Mouse (Mus musculus) megakaryocyte, adult 5-6 weeks (primary cell): ENCODE measurements around the gene Wdr27. TPM values are rescaled to one million over a fixed set of nuclear protein-coding genes. Genes with fewer than 3 reads are reported as not detected.
A peak's percentile ranks its signal among the peaks of the same experiment; 100 is the strongest.
"Not testable (repeated sequence)": the region's sequence is repeated elsewhere in the genome, so short reads cannot be mapped to it uniquely, and the experiment has no call there.

Source experiments
- ATAC-seq: 2 replicates; pipeline ENCODE4 v1.8.0; 2016; ENCODE audit warnings: mild to moderate bottlenecking, inconsistent platforms; ENCODE audit not compliant: poor library complexity, severe bottlenecking
- total RNA-seq, 2 experiments: library from RNA; stranded (forward) in 1 of 2; stranded (reverse) in 1 of 2; fragments of 153-499, 151-499 nt in 1 of 2; fragments of 221-1000, 200-1000 nt in 1 of 2; gene quantifications; 2 replicates each; pipeline versions ENCODE4 v1.2.3 to v1.2.4; 2015 to 2017

The Wdr27 gene
- total RNA-seq (2015) (not detected in 2 replicates), total RNA-seq (2017) (not detected in 2 replicates)

DNA sequence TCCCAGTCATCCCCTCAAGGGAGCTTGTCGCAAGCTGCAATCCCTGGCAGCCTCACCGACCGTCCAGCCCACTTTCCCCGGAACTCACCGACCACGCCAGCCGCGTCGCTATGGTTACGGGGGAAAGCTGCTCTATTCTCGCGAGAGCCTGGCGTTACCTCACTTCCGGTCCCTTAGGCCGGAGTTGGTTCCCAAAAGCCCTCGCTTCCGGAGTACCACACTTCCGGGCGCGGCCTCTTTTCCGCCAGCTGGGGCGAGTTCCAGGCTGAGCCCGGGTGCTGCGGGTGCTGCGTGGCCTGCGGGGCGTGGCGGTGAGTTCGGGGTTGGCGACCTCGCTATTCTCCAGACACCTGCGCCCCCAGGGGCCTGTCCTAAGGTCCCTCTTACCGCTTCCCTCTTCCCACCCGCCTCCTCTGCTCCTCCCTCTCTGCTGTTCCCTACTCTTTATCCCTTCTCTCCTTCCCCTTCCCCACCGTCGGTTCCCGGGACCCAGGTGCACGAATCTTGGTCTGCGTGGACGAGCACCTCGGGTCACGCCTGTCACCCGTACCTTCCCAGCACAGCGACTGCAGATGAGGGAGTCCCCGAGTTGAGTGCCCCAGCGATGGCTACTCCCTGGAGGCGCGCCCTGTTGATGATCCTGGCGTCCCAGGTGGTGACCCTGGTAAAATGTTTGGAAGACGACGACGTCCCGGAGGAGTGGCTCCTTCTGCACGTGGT is at the start of gene Wdr27, which contains the start of gene 1600012H06Rik:
Gene Wdr27 (minus strand): TSS at position 150 of the 720 bp plus-strand sequence.
Gene 1600012H06Rik (plus strand): TSS at position 176 of the 720 bp plus-strand sequence.
- ATAC-seq, result peak; percentile 99

GRCm38 (mm10) chr17:14992522-14993138 is 49.7 kb upstream of the Wdr27 start:
- ATAC-seq, result peak; percentile 34

- peak; percentile 61 for ATAC-seq
Observed at GRCm38 (mm10) chr17:14990116-14990702, 47.3 kb upstream of the Wdr27 start.

DNA sequence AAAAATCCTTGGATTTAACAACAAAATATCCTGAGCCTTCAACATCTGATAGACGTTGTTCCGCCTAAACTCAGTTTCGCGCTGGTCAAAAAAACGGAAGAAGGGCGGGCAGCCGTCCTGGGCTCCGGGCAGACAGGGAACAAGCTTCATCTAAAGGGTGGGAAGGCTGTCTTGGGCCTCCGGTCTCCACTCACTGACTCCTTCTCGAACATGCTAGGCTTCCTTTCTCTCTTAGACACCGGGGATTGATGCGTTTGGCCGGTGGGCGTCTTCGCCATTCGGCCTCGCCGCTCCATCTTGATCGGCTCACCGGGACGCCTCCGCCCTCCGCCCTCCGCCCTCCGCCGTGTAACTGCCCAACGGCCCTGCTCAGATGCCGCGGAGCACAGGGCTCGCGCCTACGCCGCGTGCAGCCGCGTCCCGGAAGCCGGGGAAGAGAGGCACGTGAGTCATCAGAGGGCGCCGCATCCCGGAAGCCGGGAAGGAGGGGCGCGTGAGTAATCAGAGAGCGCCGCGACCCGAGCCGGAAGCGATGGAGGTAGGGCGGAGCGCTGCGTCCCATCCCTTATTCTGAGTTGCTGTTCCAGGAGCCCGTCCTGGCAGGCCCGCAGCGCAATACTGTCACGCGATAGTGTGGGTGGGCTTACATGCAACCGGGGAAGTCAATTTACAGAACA is 35.5 kb upstream of the Wdr27 start, which contains the start of the genes 9030025P20Rik and Gm3417:
Gene 9030025P20Rik (plus strand): TSS at position 107 of the 677 bp plus-strand sequence.
Gene Gm3417 (minus strand): TSS at position 429 of the 677 bp plus-strand sequence.
- ATAC-seq, result peak; percentile 95

DNA sequence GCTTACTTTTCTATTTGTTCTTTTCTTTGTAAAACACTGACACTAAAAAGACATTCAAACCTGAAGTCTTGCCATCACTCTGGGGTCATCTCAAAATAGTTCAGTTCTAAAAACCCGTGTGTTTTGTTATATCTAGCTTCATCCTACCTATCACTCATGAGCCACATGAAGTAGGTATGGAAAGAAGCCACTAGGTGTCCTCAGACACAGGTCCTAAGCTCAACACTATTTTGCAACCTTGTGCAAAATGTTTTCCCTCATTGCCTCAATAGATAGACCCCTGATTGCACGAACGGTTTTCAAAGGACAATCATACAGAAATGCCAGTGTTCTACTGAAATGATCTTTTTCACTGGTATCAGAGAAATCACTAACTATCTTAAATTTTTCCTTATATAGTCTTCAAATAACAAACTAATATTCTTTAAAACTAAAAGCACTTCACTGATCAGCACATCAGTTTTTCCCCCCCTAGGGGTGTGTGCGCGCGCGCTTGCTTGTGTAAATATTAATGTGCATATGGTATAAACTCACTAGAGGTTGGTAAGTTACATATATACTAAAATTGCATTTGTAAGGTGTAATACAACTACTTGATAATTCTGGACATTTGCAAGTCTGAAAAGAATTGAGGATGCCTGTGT is 34.9 kb upstream of the Wdr27 start:
- peak; percentile 70 for ATAC-seq

DNA sequence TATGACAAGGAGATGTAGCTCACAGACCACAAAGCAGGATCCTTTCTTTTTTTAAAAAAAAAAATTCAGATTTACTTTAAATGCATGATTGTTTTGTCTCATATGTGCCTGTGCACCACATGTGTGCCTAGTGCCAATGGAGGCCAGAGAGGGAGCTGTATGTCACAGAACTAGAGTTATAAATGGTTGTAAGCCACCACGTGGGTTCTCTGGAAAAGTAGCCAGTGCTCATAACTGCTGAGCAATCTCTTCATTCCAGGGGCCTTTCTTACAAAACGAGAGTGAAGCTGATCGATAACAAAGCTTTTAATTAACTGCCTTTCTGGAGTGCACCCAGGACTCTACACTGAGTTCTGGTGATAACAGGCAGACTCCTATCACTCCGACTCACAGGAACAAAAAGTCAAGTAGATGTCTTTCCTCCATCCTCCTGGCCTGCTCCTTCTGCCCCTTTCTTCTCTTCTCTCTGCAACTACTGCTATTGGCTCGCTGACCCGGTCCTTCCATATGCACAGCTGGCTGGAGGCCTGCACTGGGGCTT is 25.5 kb upstream of the Wdr27 start:
- ATAC-seq, result 0 out of 2 replicates have a peak, but pooled peaks have one; percentile 23

- peak; percentile 71 for ATAC-seq
Observed at GRCm38 (mm10) chr17:14961557-14962154, 18.7 kb upstream of the Wdr27 start.

- ATAC-seq, result peak; percentile 59
Observed at GRCm38 (mm10) chr17:14960951-14961556, 18.1 kb upstream of the Wdr27 start, which contains the start of gene Phf10. TSS of gene Phf10 (minus strand) at chr17:14961273.

- ATAC-seq, result peak; percentile 16; the same call in 1 of the 2 replicates
Observed at GRCm38 (mm10) chr17:14960520-14960919, 17.6 kb upstream of the Wdr27 start.

DNA sequence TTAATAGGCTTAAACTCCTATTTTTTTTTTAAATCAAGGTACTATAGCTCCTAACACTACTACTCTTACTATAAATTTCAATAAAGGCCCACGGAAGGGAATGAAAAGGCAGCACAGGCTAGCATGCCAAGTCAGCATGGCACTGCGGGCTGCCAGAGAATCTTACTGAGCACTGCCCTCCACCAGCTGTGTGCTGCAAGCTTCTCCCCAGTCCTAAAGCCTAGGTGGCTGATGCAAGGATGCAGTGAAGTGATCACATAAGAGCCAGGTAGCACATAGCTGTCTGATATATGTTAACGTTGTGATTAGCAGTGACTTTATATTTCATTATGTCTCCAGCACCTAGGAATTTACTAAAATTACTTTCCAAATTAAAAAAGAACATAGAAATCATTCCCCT is 17.0 kb upstream of the Wdr27 start:
- no peak for ATAC-seq

- ATAC-seq, result no peak
Observed at GRCm38 (mm10) chr17:14958686-14959327, 15.8 kb upstream of the Wdr27 start.

- peak; percentile 91 for ATAC-seq
Observed at GRCm38 (mm10) chr17:14953452-14953851, 10.5 kb upstream of the Wdr27 start.

GRCm38 (mm10) chr17:14949161-14949827 is 6.3 kb upstream of the Wdr27 start:
- no peak for ATAC-seq

DNA sequence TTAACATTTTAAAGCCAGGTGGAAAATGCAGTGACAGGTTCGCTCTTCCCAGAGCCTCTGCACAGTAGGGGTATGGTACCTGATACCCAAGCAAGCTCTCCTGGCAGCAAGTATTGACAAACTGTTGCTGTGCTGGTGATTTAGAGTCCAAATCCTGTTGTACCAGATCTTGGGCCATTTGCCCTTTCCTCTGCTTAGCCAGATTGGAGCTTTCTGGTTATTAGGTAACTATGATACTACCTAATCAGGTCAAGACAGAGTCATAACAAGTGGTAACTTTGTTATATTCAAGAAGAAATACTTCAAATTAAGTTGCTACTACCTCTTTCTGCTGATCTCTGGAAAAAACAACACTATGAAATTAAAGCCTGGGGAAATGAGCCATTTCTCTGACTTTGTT is 1.6 kb upstream of the Wdr27 start:
- no peak for ATAC-seq

DNA sequence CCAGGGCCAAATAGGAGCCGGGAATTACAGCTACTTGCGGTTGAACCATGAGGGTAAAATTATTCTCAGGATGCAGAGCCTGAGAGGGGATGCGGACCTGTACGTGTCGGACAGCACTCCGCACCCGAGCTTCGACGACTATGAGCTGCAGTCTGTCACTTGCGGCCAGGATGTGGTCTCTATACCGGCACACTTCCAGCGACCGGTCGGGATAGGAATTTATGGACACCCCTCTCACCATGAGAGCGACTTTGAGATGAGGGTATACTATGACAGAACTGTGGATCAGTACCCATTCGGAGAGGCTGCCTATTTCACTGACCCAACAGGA is 736 bp upstream of the Wdr27 start:
- ATAC-seq, result peak; percentile 13; the same call in 1 of the 2 replicates

- ATAC-seq, result not testable (repeated sequence)
Observed at GRCm38 (mm10) chr17:14942181-14942580, 777 bp downstream of the Wdr27 start.

DNA sequence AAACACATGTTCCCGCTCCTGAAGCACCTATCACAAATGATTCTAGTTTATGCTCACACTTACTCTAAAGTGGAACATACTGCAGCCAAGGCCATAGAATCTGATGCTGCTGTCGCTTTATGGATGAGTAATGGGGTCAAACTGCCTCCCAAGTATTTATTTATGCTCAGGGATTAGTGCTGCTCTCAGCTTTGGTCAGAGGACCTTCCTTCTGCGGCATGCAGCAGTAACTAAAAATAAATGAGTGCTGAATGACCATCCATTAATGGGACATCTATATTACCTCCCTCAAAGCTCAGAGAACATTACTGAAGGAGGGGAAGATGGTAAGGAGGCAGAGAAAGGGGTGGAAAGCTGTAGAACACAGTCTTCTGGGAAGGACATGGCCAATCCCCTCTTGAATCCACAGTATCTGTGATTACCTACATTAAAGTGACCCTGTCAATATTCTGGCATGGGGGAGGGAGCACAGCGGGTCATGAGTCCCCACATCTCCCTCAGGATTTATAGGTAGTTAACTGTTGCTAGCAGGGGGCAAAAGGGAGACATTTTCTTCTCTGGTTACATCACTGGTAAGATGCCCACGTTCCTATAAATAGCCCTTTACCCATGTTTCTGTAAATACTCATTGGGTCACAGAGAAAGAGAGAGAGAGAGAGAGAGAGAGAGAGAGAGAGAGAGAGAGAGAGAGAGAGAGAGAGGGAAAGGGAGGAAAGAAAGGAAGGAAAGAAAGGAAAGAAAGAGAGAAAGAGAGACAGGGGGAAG is 6.9 kb downstream of the Wdr27 start:
- no peak for ATAC-seq

- ATAC-seq, result not testable (repeated sequence)
Observed at GRCm38 (mm10) chr17:14935280-14935679, 7.7 kb downstream of the Wdr27 start.
